Mouse (Mus musculus) testis, adult 2 months (tissue): ENCODE measurements around the gene Rflna. TPM values are rescaled to one million over a fixed set of nuclear protein-coding genes. Genes with fewer than 3 reads are reported as not detected.

ENCODE experiments used
- H3K27ac ChIP-seq: fragments of 200-500 bp; 2 replicates; pipeline ENCODE4 v1.5.1; 2012; ENCODE audit warnings: low read depth, low read length; ENCODE audit not compliant: control insufficient read depth, insufficient read depth
- H3K27me3 ChIP-seq: fragments of 200-500 bp; 2 replicates; pipeline ENCODE4 v1.6.1; 2012; ENCODE audit warnings: mild to moderate bottlenecking, low read length, moderate library complexity; ENCODE audit not compliant: control insufficient read depth, insufficient read depth
- H3K36me3 ChIP-seq: fragments of 200-500 bp; 2 replicates; pipeline ENCODE4 v1.6.1; 2012; ENCODE audit warnings: mild to moderate bottlenecking, low read length; ENCODE audit not compliant: control insufficient read depth, insufficient read depth
- H3K4me1 ChIP-seq: fragments of 200-500 bp; 2 replicates; pipeline ENCODE4 v1.6.1; 2012; ENCODE audit warnings: low read length; ENCODE audit not compliant: control insufficient read depth, insufficient read depth
- H3K4me3 ChIP-seq: fragments of 200-500 bp; 2 replicates; pipeline ENCODE4 v1.5.1; 2012; ENCODE audit warnings: low read depth, mild to moderate bottlenecking, low read length, moderate library complexity, mixed read lengths; ENCODE audit not compliant: control insufficient read depth
- CTCF ChIP-seq: fragments of 200-500 bp; IDR thresholded peaks from 2 replicates; pipeline ENCODE4 v1.5.1; 2012; ENCODE audit warnings: low read depth, mild to moderate bottlenecking, inconsistent platforms, low read length, moderate library complexity; ENCODE audit not compliant: control insufficient read depth, insufficient read depth, insufficient replicate concordance
- POLR2A ChIP-seq: fragments of 200-500 bp; IDR thresholded peaks from 2 replicates; pipeline ENCODE4 v1.6.1; 2012; ENCODE audit warnings: low read depth, mild to moderate bottlenecking, inconsistent platforms, low read length, moderate library complexity; ENCODE audit not compliant: control insufficient read depth
- polyA plus RNA-seq: library from polyadenylated mRNA; depleted of rRNA; stranded (reverse); fragments of >200 nt; gene quantifications from 2 replicates; pipeline ENCODE4 v1.2.3, GENCODE M21; 2012

Gene Rflna
- polyA plus RNA-seq, 1 experiment, result 0.19 TPM

GRCm38 (mm10) chr5:125040128-125040584 lies 37.1 kb downstream of the Rflna start:
- H3K36me3 ChIP-seq, result no peaks in the 10 kb centered on the region
- peaks cover 27% of the 10 kb centered on the region for H3K4me1 ChIP-seq
- TF ChIP-seq CTCF, result no peak
- no peak for TF ChIP-seq POLR2A
- H3K27ac ChIP-seq, result peak overlapping the region; percentile 59; the same call in 1 of the 2 replicates
- no peak overlapping the region for H3K4me3 ChIP-seq
- no peaks in the 10 kb centered on the region for H3K27me3 ChIP-seq

GRCm38 (mm10) chr5:125041578-125041977 lies 38.6 kb downstream of the Rflna start:
- Histone ChIP-seq H3K4me3 (peak overlapping the region; percentile 49), H3K36me3 (no peaks in the 10 kb centered on the region), H3K27ac (no peak overlapping the region), H3K4me1 (peaks cover 27% of the 10 kb centered on the region), H3K27me3 (no peaks in the 10 kb centered on the region)
- TF ChIP-seq CTCF, result no peak
- TF ChIP-seq POLR2A, result no peak

GRCm38 (mm10) chr5:125043448-125043847 lies 40.4 kb downstream of the Rflna start:
- H3K4me3 ChIP-seq, result no peak overlapping the region
- H3K4me1 ChIP-seq, result peaks cover 27% of the 10 kb centered on the region
- H3K27me3 ChIP-seq, result no peaks in the 10 kb centered on the region
- TF ChIP-seq CTCF (no peak), POLR2A (no peak)
- H3K27ac ChIP-seq, result no peak overlapping the region
- H3K36me3 ChIP-seq, result no peaks in the 10 kb centered on the region; the same call in 1 of the 2 replicates

DNA sequence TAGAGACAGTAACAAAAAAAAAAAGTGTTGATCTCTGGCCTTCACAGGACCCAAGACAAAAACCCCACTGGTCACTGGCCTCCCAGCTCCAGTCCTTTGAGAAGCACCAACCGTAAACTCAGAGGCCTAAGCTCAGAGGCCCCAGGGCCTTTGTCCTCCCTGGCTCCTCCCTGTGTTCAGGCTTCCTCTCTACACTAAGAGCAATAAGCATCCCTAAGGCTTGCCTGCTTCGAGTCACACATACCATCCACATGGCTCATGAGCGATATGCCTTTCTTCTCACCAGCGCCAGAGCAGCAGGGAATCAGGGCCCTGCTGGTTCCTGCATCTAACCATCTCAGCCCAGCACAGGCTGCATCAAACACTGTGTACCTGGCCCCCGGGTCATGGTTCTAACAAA lies 42.2 kb downstream of the Rflna start:
- TF ChIP-seq CTCF (no peak), POLR2A (no peak)
- no peaks in the 10 kb centered on the region; the same call in 1 of the 2 replicates for H3K36me3 ChIP-seq
- H3K4me3 ChIP-seq, result no peak overlapping the region
- H3K27ac ChIP-seq, result no peak overlapping the region
- H3K27me3 ChIP-seq, result no peaks in the 10 kb centered on the region
- H3K4me1 ChIP-seq, result peaks cover 18% of the 10 kb centered on the region

DNA sequence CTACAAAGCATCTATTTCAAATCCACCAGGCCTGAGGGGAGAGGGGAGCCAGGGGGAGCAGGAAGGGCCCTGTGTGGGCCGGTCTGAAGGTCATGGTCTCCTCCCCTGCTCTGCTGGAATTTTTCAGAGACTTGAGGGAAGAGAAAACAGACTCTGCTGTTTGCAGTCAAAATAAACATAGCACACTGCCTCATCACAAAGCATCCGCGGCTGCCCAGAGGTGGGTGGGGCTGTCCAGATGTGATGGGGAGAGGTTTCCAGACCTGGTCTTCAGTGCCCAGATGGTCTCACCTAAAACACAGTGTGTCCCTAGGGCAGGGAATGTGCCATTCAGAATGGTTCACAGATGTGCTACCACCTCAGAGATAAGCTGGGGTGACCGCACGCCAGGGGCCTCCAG lies 43.4 kb downstream of the Rflna start:
- Histone ChIP-seq H3K4me1 (peaks cover 6% of the 10 kb centered on the region), H3K27me3 (no peaks in the 10 kb centered on the region), H3K36me3 (no peaks in the 10 kb centered on the region; the same call in 1 of the 2 replicates), H3K27ac (no peak overlapping the region), H3K4me3 (no peak overlapping the region)
- TF ChIP-seq POLR2A (no peak), CTCF (no peak)

- H3K4me1 ChIP-seq, result no peaks in the 10 kb centered on the region; the same call in 1 of the 2 replicates
- no peak overlapping the region for H3K27ac ChIP-seq
- no peak for TF ChIP-seq POLR2A
- no peak for TF ChIP-seq CTCF
- H3K27me3 ChIP-seq, result no peaks in the 10 kb centered on the region
- H3K36me3 ChIP-seq, result no peaks in the 10 kb centered on the region; the same call in 1 of the 2 replicates
- H3K4me3 ChIP-seq, result no peak overlapping the region
These were observed 46.5 kb downstream of the Rflna start for GRCm38 (mm10) chr5:125049481-125049880.

GRCm38 (mm10) chr5:125052237-125052602 lies 49.2 kb downstream of the Rflna start:
- no peaks in the 10 kb centered on the region; the same call in none of the 2 replicates for H3K4me1 ChIP-seq

More at GRCm38 (mm10) chr5:125052237-125052602, 49.2 kb downstream of the Rflna start:
- Histone ChIP-seq H3K27ac (no peak overlapping the region), H3K36me3 (no peaks in the 10 kb centered on the region; the same call in 1 of the 2 replicates), H3K4me3 (no peak overlapping the region), H3K27me3 (no peaks in the 10 kb centered on the region)
- TF ChIP-seq CTCF (no peak), POLR2A (no peak)
